Mouse (Mus musculus) layer of hippocampus, adult 18-20 months (tissue): Measurements from ENCODE around the gene Bdh2. TPM values are rescaled to one million over a fixed set of nuclear protein-coding genes. Genes with fewer than 3 reads are reported as not detected.

Source experiments
- DNase-seq, 2 experiments: peaks; one replicate each; pipeline ENCODE4 v3.0.0; 2022; ENCODE audit warnings: low spot score in 2 of 2
- long read RNA-seq: library from polyadenylated mRNA; stranded (forward); transcript quantifications from one replicate; pipeline ENCODE4 v2.0.0, GENCODE M21; 2021
- total RNA-seq, 2 experiments: library from RNA; stranded (reverse); gene quantifications; 2 replicates each; pipeline ENCODE4 v1.2.3; 2021

Bdh2 gene
- 1 to 10 TPM; 5.4 to 6.3 TPM for total RNA-seq
- long read RNA-seq, partial matches to known transcripts = 0 of 5 reads
- long read RNA-seq, other reads (novel, unspliced or antisense) = 0 of 5 reads

- DNase-seq = peak; percentile 77 to 89
These were observed at the start of gene Bdh2 for GRCm38 (mm10) chr3:135280669-135281415. Gene Bdh2 (plus strand): TSS chr3:135281221.

- DNase-seq = no peak
These were observed 49.0 kb upstream of the Bdh2 start for GRCm38 (mm10) chr3:135232058-135232457.

DNA sequence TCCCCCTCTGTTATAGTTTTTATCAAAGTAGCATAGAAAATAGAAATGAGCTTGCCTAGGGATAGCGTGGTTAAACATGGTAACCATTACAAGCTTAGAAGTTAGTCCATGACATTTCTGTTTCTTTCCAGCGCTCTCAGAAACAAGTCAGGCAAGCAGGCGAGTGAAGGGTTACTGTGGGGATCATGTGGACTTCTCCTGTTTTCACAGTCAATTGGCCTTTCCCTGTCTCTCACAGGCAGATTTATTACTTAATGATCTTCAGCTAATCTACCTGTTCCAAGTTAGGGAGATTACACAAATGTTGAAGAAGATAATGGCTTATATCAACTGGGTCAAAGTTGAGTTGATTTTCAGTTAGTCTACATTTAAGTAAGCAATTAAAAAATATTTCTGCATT, 48.6 kb upstream of the Bdh2 start:
- DNase-seq = no peak

GRCm38 (mm10) chr3:135245733-135246132, 35.3 kb upstream of the Bdh2 start:
- no peak for DNase-seq

DNA sequence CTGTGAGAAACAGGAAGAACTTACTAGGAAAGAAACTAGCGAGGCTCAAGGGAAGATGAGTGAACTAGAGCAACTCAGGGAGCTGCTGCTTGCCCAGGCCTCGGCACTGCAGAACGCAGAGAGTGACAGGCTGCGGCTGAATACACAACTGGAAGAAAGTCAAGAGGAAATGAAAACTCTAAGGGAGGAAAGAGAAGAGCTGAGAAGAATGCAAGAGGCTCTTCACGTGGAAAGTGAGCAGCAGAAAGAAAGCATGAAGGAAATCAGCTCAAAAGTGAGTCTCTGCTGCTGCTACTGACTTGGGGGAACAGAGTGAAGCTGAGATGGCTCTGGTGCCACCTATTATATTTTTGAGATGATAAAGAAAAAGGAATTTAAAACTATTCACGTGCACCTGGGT, 34.2 kb upstream of the Bdh2 start:
- DNase-seq = no peak

DNA sequence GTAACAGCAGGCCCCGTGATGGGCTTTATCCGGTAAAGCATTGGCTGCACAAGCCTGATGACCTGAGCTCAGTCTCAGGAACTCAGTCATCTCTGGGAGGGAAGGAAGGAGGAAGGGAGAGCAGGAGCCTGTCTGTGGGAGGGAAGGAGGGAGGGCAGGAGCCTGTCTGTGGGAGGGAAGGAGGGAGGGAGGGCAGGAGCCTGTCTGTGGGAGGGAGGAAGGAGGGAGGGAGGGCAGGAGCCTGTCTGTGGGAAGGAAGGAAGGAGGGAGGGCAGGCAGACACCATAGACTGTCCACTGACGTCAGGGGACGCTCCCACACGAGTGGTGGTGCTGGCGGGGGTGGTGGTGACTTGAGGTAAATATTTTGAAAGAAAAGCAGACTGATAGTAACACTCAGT, 31.9 kb upstream of the Bdh2 start:
- DNase-seq = no peak

- no peak for DNase-seq
These were observed 29.2 kb upstream of the Bdh2 start for GRCm38 (mm10) chr3:135251825-135252224.

DNA sequence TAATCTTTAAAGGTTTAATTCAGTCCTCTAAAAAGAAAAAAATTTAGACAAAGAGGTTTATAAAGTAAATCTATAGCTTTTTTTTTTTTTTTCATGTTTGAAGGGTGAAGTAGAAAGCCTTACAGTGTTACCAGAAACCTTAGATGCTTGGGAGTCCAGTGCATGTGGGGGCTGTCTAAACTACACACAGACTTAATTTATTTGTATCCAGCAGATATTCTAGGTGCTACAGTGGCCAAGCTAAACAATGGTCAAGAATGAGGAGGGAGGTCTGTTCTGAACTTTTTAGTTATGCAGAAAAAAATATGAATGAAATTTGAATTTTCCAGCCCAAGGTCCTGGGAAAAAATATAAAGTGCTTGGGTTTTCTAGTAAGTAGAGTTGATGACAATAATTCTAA, 26.2 kb upstream of the Bdh2 start:
- no peak for DNase-seq

DNA sequence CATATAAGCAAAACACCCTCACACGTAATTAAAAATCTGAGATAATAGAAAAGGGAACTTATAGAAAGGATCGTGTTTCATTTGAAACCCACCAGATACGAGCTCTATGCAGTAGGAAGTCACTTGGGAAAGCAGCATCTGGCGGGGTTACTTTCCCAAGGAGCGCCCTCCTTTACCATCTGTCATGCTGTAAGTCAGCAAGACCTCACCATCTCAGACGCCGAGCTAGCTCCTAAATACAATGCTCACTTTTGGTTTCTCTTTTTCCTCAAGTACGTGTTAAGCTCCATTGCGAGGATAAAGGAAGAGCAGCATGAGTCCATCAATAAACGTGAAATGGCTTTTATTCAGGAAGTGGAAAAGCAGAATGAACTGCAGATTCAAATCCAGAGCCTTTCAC, 22.1 kb upstream of the Bdh2 start:
- DNase-seq = no peak

DNA sequence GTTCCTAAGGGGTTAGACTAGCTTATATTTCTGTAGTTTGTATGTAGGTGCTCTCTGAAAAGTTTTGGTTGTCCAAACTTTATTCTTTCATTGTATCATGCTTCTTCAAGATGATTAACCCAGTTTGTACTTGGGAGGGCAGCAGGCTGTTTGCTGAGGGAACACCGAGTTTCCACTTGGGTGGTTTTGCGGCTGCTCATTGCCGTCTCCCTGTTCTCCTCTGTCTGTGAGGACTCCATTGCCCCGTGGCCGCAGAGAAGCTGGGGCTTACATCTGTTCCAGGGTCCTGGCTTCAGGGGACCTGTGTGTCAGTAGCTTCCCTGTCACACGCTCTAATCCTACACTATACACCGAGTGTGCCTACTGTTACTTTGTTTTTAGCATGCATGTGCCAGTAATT, 20.8 kb upstream of the Bdh2 start:
- no peak for DNase-seq

- DNase-seq = no peak
These were observed 12.4 kb upstream of the Bdh2 start for GRCm38 (mm10) chr3:135268616-135269015.

- DNase-seq = no peak
These were observed 11.5 kb upstream of the Bdh2 start for GRCm38 (mm10) chr3:135269391-135269990.

GRCm38 (mm10) chr3:135272627-135273026, 8.4 kb upstream of the Bdh2 start:
- DNase-seq = no peak

- no peak for DNase-seq
These were observed 8.0 kb upstream of the Bdh2 start for GRCm38 (mm10) chr3:135273047-135273446.

DNA sequence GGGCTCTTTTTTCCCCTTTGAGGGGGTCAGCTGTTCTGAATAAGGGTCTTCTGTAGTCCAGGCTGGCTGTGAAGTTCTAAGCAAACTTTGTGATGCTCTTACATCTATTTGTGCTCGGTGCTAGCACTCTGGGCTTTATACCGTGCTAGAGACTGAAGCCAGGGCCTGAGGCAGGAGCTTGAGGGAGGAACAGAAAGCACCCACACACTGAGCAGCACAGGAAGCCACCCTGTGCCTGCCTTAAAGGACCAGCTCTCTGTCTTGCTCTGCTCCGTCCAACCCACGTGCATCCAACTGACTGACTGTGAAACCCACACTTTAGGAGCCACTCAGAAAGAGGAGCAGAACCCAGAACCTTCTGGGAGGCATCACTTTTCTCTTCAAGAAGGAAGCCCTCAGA, 861 bp upstream of the Bdh2 start:
- no peak for DNase-seq

- DNase-seq = no peak
These were observed 680 bp downstream of the Bdh2 start for GRCm38 (mm10) chr3:135281701-135282100.

DNA sequence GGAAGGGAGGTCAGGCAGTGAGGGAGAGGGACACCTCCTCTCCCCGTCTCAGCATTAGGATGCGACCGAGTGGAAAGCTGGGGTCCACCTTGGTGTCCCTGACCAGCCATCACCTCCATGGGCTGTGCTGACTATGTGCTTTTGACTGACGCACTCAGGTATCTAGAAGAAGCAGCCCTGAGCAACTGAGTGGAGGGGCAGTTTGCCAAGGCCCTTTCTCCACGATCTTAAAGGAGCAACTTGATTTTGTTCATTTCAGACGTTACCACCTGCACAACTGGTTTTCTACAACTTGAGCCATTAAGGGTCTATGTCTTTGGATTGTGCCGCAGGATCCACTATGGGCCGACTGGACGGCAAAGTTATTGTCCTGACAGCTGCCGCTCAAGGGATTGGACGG, 4.2 kb downstream of the Bdh2 start:
- DNase-seq = no peak

GRCm38 (mm10) chr3:135285807-135286206, 4.8 kb downstream of the Bdh2 start:
- no peak for DNase-seq

DNA sequence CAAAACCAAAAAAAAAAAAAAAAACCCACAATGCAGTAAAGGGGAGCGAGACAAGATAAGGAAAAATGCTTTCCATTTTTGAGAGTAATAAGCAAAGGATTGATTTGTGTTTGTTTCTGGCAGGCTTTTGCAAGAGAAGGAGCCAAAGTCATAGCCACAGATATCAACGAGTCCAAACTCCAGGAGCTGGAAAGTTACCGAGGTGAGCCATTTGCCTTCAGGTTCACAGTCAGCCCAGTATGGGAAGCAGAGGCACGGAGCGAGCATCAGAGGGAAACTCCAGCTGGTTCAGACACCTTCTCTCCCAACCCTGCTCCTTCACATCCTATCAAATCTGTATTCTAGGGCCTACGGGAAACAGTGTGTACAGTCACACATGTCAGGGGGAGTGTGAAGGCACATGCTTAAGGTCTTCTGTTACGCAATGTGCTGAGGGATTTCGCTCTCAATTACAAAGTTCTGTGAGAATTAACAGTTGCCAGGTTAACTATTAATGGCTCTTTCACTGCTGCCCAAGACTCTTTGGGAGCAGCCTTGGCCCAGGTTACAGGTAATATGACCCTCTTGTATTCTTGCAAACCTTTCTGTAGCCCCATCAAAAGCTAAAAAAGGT, 7.2 kb downstream of the Bdh2 start:
- DNase-seq = no peak

GRCm38 (mm10) chr3:135289148-135289547, 8.1 kb downstream of the Bdh2 start:
- DNase-seq = no peak

DNA sequence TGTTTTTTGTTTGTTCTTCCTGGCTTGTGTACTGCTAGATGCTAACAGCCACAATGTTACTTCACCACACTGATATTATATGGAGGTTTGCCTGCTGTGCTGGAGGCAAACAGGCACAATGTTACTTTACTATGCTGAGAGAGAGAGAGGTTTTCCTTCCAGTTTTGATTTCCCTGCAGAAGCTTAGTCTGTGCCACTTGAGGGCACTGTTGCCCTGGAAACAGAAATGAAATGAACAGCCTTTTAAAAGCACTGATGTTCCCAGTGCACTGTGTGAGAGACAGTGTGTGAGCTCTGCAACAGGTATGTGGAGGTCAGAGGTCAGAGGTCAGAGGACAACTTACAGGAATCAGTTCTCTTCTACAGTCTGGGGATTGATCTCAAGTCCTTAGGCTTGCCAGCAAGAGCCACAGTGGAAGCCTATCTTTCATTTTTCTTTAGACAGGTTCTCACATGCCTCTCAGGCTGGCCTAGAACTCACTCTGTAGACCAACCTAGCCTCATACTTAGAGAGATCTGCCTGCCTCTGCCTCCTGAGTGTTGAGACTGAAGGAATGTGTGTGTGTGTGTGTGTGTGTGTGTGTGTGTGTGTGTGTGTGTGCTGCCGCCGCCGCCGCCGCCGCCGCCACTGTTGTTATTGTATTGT, 9.4 kb downstream of the Bdh2 start:
- peak; percentile 17 to 61 for DNase-seq

DNA sequence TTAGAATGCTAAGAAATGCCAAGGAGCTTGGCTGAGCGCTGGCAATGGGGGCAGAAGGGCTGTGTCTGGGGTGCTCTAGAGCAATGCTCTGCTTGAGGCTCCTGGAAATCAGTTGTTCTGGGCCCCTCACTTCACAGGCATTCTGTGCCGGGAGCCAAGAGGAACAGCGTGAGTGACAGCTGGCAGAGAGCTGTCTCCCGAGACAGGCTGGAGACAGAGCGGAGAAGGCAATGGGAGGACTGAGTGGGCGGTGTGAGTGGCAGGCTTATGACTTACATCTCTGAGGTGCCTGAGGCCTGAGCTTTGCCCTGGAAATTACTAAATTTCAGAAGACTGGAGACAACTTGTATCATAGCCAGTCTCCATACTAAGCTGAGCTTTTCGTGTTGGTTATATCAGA, 12.7 kb downstream of the Bdh2 start:
- DNase-seq = peak; percentile 58 to 69
